20 mouse cellular contexts compared by ENCODE assay signal in the genomic region with DNA sequence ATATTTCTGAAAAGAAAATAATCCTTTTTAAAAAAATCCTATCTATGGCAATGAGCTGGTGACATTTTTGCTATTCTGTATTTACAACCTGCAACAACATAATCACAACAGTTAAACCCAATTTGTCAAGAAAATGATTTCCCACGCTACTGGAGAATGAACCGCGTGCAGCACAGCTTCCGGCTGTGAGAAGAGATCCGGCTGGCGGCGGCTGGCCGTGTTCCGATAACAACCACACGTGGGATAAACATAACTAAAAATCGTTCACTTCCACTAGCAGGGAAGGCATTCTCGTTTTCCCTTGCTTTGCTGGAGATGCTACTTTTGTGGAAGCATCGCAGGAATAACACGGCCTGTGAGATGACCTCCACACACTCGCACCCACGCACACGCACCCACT.
DNase-seq lines count a peak whose midpoint lies in the region; ATAC-seq and TF ChIP-seq lines count a peak whose summit lies in the region.
"Had no signal": no experiment of that assay in that cellular context is flagged by ENCODE, and none has a peak within 500 bp of the region (broad histone marks: within the 10 kb centered on the region; RNA-seq: fewer than 3 reads in every experiment).

No protein-coding gene starts in this region.

- TF ChIP-seq EP300 in ES-Bruce4 (IDR thresholded peaks at IDR 0.05; ENCODE audit: insufficient read depth, low read depth, low read length): no peak

- no peak overlapping the region for H3K4me2 ChIP-seq in liver, embryonic 11.5 days
- H3K4me2 ChIP-seq: forebrain, embryonic 13.5 days; heart, embryonic 12.5 days had no signal

- H3K27me3 ChIP-seq in megakaryocyte, embryonic 14.5 days (replicated peaks): no peaks in the 10 kb centered on the region
- H3K27me3 ChIP-seq in ES-Bruce4 (ENCODE audit: control insufficient read depth, insufficient read depth, low read length, poor library complexity, severe bottlenecking): no peaks in the 10 kb centered on the region
- no peaks in the 10 kb centered on the region for H3K27me3 ChIP-seq in liver, embryonic 11.5 days (replicated peaks; ENCODE audit: control insufficient read depth, insufficient read depth, low read length)
- H3K27me3 ChIP-seq: forebrain, embryonic 13.5 days; heart, embryonic 12.5 days had no signal

- no peaks in the 10 kb centered on the region for H3K9me3 ChIP-seq in megakaryocyte, embryonic 14.5 days
- no peaks in the 10 kb centered on the region for H3K9me3 ChIP-seq in ES-Bruce4 (replicated peaks; ENCODE audit: control insufficient read depth, insufficient read depth, low read length, poor library complexity, severe bottlenecking)
- no peaks in the 10 kb centered on the region for H3K9me3 ChIP-seq in liver, embryonic 11.5 days (ENCODE audit: control insufficient read depth, low read length)
- H3K9me3 ChIP-seq: embryonic facial prominence, embryonic 10.5 days; forebrain, embryonic 13.5 days; heart, embryonic 12.5 days; hindbrain, embryonic 10.5 days had no signal

- DNase-seq in kidney, postnatal 14 days: peak; percentile 10
- no peak for DNase-seq in kidney, adult 11 months
- DNase-seq in R1 (ENCODE audit: low read depth, low spot score): peak; percentile 15
- no peak for DNase-seq in liver, embryonic 11.5 days (ENCODE audit: low spot score)
- no peak for DNase-seq in layer of hippocampus, adult 9-11 months
- DNase-seq: adrenal gland, adult 8-10 months; adrenal gland, postnatal 36 days; cerebellum, adult 2 months; cerebellum, postnatal 10 days; forebrain, postnatal 0 days; gastrocnemius, adult 2 months; gastrocnemius, postnatal 25 days had no signal

- WGBS in liver, embryonic 11.5 days: 90% methylated on average over 17 of the region's 17 CpGs

- TF ChIP-seq CTCF in ES-Bruce4 (IDR thresholded peaks at IDR 0.05; ENCODE audit: low read depth, low read length): no peak

- no peaks in the 10 kb centered on the region for H3K4me1 ChIP-seq in megakaryocyte, embryonic 14.5 days
- no peaks in the 10 kb centered on the region for H3K4me1 ChIP-seq in ES-Bruce4 (ENCODE audit: control insufficient read depth, insufficient read depth, low read length)
- no peaks in the 10 kb centered on the region for H3K4me1 ChIP-seq in liver, embryonic 11.5 days (replicated peaks; ENCODE audit: control insufficient read depth, insufficient read depth, low read length)
- H3K4me1 ChIP-seq: embryonic facial prominence, embryonic 10.5 days; heart, embryonic 12.5 days; hindbrain, embryonic 10.5 days had no signal

- no peaks in the 10 kb centered on the region for H3K36me3 ChIP-seq in megakaryocyte, embryonic 14.5 days (replicated peaks; ENCODE audit: low read length)
- no peaks in the 10 kb centered on the region for H3K36me3 ChIP-seq in ES-Bruce4 (ENCODE audit: control insufficient read depth, insufficient read depth, low read length, poor library complexity, severe bottlenecking)
- H3K36me3 ChIP-seq in liver, embryonic 11.5 days (ENCODE audit: control insufficient read depth, insufficient read depth, low read length): no peaks in the 10 kb centered on the region
- H3K36me3 ChIP-seq: embryonic facial prominence, embryonic 10.5 days; heart, embryonic 12.5 days; hindbrain, embryonic 10.5 days had no signal

- no peak for ATAC-seq in megakaryocyte, adult 5-6 weeks (ENCODE audit: poor library complexity, severe bottlenecking)
- ATAC-seq in liver, embryonic 11.5 days (replicated peaks; ENCODE audit: low FRiP score): no peak
- ATAC-seq: forebrain, embryonic 13.5 days; forebrain, postnatal 0 days; Patski had no signal

- no peak for TF ChIP-seq POLR2A in ES-Bruce4 (IDR thresholded peaks at IDR 0.05; ENCODE audit: insufficient read depth, low read length)

- no peak overlapping the region for H3K27ac ChIP-seq in ES-Bruce4 (ENCODE audit: insufficient read depth, low read length)
- H3K27ac ChIP-seq in liver, embryonic 11.5 days (ENCODE audit: low read depth, low read length): no peak overlapping the region
- H3K27ac ChIP-seq: embryonic facial prominence, embryonic 10.5 days; forebrain, embryonic 13.5 days; gastrocnemius, adult 2 months; hindbrain, embryonic 10.5 days had no signal

- no peak overlapping the region for H3K9ac ChIP-seq in ES-Bruce4 (ENCODE audit: low read depth, poor library complexity, severe bottlenecking)
- no peak overlapping the region for H3K9ac ChIP-seq in liver, embryonic 11.5 days (ENCODE audit: low read depth, low read length)
- H3K9ac ChIP-seq: forebrain, embryonic 13.5 days; forebrain, postnatal 0 days; heart, embryonic 12.5 days had no signal

- H3K4me3 ChIP-seq in megakaryocyte, embryonic 14.5 days (replicated peaks): peak overlapping the region; percentile 42
- H3K4me3 ChIP-seq in ES-Bruce4 (ENCODE audit: low read depth, low read length): 0 out of 2 replicates have a peak overlapping the region, but pooled peaks have one; percentile 5
- no peak overlapping the region for H3K4me3 ChIP-seq in liver, embryonic 11.5 days (ENCODE audit: low read depth, low read length)
- H3K4me3 ChIP-seq: embryonic facial prominence, embryonic 10.5 days; forebrain, embryonic 13.5 days; gastrocnemius, adult 2 months; heart, embryonic 12.5 days; hindbrain, embryonic 10.5 days had no signal

Comparison
In these comparisons a context has a peak if more than half of its experiments do, and no peak if none do; other contexts are left out.
1. DNase-seq: peak in kidney, postnatal 14 days (single experiment) and R1 (single experiment); none in kidney, adult 11 months (single experiment), liver, embryonic 11.5 days (single experiment) and layer of hippocampus, adult 9-11 months (single experiment).